Mouse (Mus musculus): ENCODE results near the gene Mknk2. TPM values are rescaled to one million over a fixed set of nuclear protein-coding genes. Genes with fewer than 3 reads are reported as not detected.

Gene Mknk2
- polyA plus RNA-seq, 2 experiments: 93.0 to 108 TPM

DNA sequence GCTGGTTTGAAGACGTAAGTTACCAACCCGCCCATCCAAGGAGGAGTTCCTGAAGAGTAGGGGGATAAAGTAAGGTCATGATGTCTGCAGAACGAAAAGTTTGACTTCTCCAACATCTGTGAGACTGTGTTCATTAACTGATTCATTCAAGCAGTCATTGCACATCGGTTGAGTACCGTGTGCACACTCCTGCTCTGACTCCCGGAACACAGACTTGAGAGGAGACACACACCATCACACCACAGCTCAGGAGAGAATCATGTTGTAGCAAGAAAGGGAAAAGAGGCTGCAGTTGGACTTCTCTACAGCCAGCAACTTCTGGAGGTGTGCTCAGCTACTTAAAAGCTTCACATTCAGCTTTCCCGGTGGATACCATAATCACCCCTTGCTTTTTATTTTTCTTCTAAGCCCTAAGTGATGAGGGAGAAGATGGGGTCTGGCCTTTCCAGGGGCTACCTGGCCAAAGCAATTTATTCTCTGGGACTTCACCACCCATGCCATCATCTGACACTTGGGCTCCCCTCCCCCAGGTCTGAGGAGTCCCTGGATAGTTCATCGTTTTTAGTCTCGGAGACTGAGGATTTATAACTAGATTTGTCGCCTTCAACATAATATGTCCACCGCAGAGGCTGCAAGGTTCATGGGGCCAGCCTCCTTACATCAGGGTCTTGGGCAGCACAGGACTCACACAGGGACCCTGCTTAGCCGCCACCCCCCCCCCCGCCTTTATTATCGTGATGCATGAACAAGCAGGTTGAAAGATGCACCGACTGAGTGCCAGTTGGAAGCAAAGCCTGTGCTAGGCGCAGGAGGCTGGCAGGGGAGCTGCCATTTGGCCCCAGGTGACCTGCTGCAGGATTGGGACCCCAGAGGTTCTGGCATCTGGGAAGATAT is 56.9 kb downstream of the Mknk2 start:
- 0 out of 2 replicates have a peak, but pooled peaks cover 4% of the 10 kb centered on the region for H3K36me3 ChIP-seq (ENCODE audit: control insufficient read depth, insufficient read depth, low read length)
- WGBS: 54% methylated on average over 16 of the region's 16 CpGs
- H3K9ac ChIP-seq (ENCODE audit: low read depth, low read length, severe bottlenecking): peak overlapping the region; percentile 50
- no peak for TF ChIP-seq POLR2A (IDR thresholded peaks at IDR 0.05; ENCODE audit: borderline replicate concordance, extremely low read depth, insufficient read depth, insufficient read length)
- H3K4me3 ChIP-seq (replicated peaks; ENCODE audit: low read length): peak overlapping the region; percentile 85
- DNase-seq (ENCODE audit: low spot score): no peak
- no peak for ATAC-seq (ENCODE audit: low FRiP score, low read depth)
- H3K27me3 ChIP-seq (ENCODE audit: control insufficient read depth, insufficient read depth, low read length): no peaks in the 10 kb centered on the region
- H3K4me2 ChIP-seq (replicated peaks; ENCODE audit: low read depth, low read length, severe bottlenecking): peak overlapping the region; percentile 72
- H3K4me1 ChIP-seq (ENCODE audit: control insufficient read depth, insufficient read depth, low read length): peaks cover 13% of the 10 kb centered on the region
- no peaks in the 10 kb centered on the region for H3K9me3 ChIP-seq (ENCODE audit: control insufficient read depth, low read length)
- H3K27ac ChIP-seq (replicated peaks; ENCODE audit: low read depth, low read length): peak overlapping the region; percentile 86; the same call in 1 of the 2 replicates

- Histone ChIP-seq H3K36me3 (ENCODE audit: control insufficient read depth, insufficient read depth, low read length) (peaks cover 11% of the 10 kb centered on the region; the same call in 1 of the 2 replicates), H3K4me3 (replicated peaks; ENCODE audit: low read length) (no peak overlapping the region), H3K4me1 (ENCODE audit: control insufficient read depth, insufficient read depth, low read length) (peaks cover 13% of the 10 kb centered on the region), H3K27ac (replicated peaks; ENCODE audit: low read depth, low read length) (no peak overlapping the region), H3K9me3 (ENCODE audit: control insufficient read depth, low read length) (no peaks in the 10 kb centered on the region), H3K27me3 (ENCODE audit: control insufficient read depth, insufficient read depth, low read length) (no peaks in the 10 kb centered on the region), H3K9ac (ENCODE audit: low read depth, low read length, severe bottlenecking) (no peak overlapping the region), H3K4me2 (replicated peaks; ENCODE audit: low read depth, low read length, severe bottlenecking) (no peak overlapping the region)
- no peak for TF ChIP-seq POLR2A (IDR thresholded peaks at IDR 0.05; ENCODE audit: borderline replicate concordance, extremely low read depth, insufficient read depth, insufficient read length)
- 85% methylated on average over 9 of the region's 9 CpGs for WGBS
- DNase-seq (ENCODE audit: low spot score) (no peak), ATAC-seq (ENCODE audit: low FRiP score, low read depth) (no peak)
Measured at GRCm38 (mm10) chr10:80620365-80620764, 57.5 kb downstream of the Mknk2 start.

DNA sequence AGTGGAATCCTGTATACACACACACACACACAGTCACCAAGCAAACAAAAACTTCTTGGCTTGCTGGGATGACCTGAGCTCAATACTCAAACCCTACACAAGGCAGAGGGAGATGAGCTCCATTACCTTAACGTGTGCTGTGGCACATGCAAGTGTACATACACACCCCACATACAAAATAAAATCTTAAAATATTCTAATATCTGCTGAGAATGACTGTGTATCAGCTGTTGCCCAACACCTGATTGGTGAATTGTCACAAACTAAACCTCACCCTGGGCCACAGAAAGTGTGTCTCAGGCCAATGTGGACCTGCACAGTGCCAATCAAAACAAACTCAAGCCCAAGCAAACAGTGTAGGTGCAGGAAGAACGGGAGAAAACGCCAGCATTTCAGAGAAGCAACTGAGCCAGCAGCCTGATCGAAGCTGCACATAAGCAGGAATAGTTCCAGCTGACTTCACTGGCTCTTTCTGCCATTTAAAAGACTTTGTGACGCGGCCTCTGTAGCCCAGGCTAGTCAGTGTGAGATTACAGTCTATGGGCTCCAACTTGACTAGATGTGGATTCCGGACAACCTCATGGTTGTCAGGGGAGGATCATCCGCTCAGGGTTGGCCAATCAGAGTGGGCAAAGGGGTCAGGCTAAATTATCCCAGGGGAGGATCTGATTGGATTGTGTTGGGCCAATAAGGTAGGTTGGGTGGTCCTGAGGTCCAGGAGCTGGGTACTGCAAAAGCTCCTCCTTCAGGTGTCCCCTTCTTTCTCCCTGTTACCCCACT is 58.3 kb downstream of the Mknk2 start:
- no peak for ATAC-seq (ENCODE audit: low FRiP score, low read depth)
- no peak for TF ChIP-seq POLR2A (IDR thresholded peaks at IDR 0.05; ENCODE audit: borderline replicate concordance, extremely low read depth, insufficient read depth, insufficient read length)
- no peak overlapping the region for H3K27ac ChIP-seq (replicated peaks; ENCODE audit: low read depth, low read length)

GRCm38 (mm10) chr10:80618181-80618580 is 59.7 kb downstream of the Mknk2 start:
- Histone ChIP-seq H3K4me2 (replicated peaks; ENCODE audit: low read depth, low read length, severe bottlenecking) (no peak overlapping the region), H3K36me3 (ENCODE audit: control insufficient read depth, insufficient read depth, low read length) (peaks cover 31% of the 10 kb centered on the region), H3K9me3 (ENCODE audit: control insufficient read depth, low read length) (no peaks in the 10 kb centered on the region), H3K4me1 (ENCODE audit: control insufficient read depth, insufficient read depth, low read length) (0 out of 2 replicates have a peak, but pooled peaks cover 4% of the 10 kb centered on the region), H3K27me3 (ENCODE audit: control insufficient read depth, insufficient read depth, low read length) (no peaks in the 10 kb centered on the region), H3K9ac (ENCODE audit: low read depth, low read length, severe bottlenecking) (no peak overlapping the region), H3K27ac (replicated peaks; ENCODE audit: low read depth, low read length) (no peak overlapping the region), H3K4me3 (replicated peaks; ENCODE audit: low read length) (no peak overlapping the region)
- 75% methylated on average over 9 of the region's 9 CpGs for WGBS
- ATAC-seq (ENCODE audit: low FRiP score, low read depth) (no peak), DNase-seq (ENCODE audit: low spot score) (no peak)
- TF ChIP-seq POLR2A (IDR thresholded peaks at IDR 0.05; ENCODE audit: borderline replicate concordance, extremely low read depth, insufficient read depth, insufficient read length): no peak

More for the DNA sequence above, 58.3 kb downstream of the Mknk2 start:
- no peak overlapping the region for H3K9ac ChIP-seq (ENCODE audit: low read depth, low read length, severe bottlenecking)
- peaks cover 13% of the 10 kb centered on the region for H3K4me1 ChIP-seq (ENCODE audit: control insufficient read depth, insufficient read depth, low read length)
- no peaks in the 10 kb centered on the region for H3K27me3 ChIP-seq (ENCODE audit: control insufficient read depth, insufficient read depth, low read length)
- H3K36me3 ChIP-seq (ENCODE audit: control insufficient read depth, insufficient read depth, low read length): peaks cover 18% of the 10 kb centered on the region
- WGBS: 30% methylated on average over 8 of the region's 8 CpGs
- H3K4me3 ChIP-seq (replicated peaks; ENCODE audit: low read length): no peak overlapping the region
- peak; percentile 9 for DNase-seq (ENCODE audit: low spot score)
- H3K4me2 ChIP-seq (replicated peaks; ENCODE audit: low read depth, low read length, severe bottlenecking): no peak overlapping the region
- no peaks in the 10 kb centered on the region for H3K9me3 ChIP-seq (ENCODE audit: control insufficient read depth, low read length)

Other genes with a start within 250 kb of the Mknk2 start
- 191 and 260 TPM in 2 replicates for gene Tcf3, start 244.5 kb downstream of the Mknk2 start, polyA plus RNA-seq (2012; rRNA removed)
- 129 and 147 TPM in 2 replicates for gene Tcf3, start 244.5 kb downstream of the Mknk2 start, polyA plus RNA-seq (2014; fragmentation: Nextera tagmentation; extraction: Ambion mirVana)
- 0.01 TPM in 2 replicates for gene Onecut3, start 183.3 kb downstream of the Mknk2 start, polyA plus RNA-seq (2012; rRNA removed)
- gene Onecut3, start 183.3 kb downstream of the Mknk2 start, polyA plus RNA-seq (2014; fragmentation: Nextera tagmentation; extraction: Ambion mirVana): not detected in 2 replicates
- gene Atp8b3, start 139.0 kb downstream of the Mknk2 start, polyA plus RNA-seq (2012; rRNA removed): 0.30 and 0.70 TPM in 2 replicates
- 0.14 and 0.22 TPM in 2 replicates for gene Atp8b3, start 139.0 kb downstream of the Mknk2 start, polyA plus RNA-seq (2014; fragmentation: Nextera tagmentation; extraction: Ambion mirVana)
- gene Rexo1, start 116.6 kb downstream of the Mknk2 start, polyA plus RNA-seq (2012; rRNA removed): 56.4 and 79.5 TPM in 2 replicates
- gene Rexo1, start 116.6 kb downstream of the Mknk2 start, polyA plus RNA-seq (2014; fragmentation: Nextera tagmentation; extraction: Ambion mirVana): 27.9 and 32.4 TPM in 2 replicates
- 18.9 and 26.9 TPM in 2 replicates for gene Klf16, start 100.8 kb downstream of the Mknk2 start, polyA plus RNA-seq (2012; rRNA removed)
- 11.0 and 11.5 TPM in 2 replicates for gene Klf16, start 100.8 kb downstream of the Mknk2 start, polyA plus RNA-seq (2014; fragmentation: Nextera tagmentation; extraction: Ambion mirVana)
- 116 and 173 TPM in 2 replicates for gene Abhd17a, start 87.8 kb downstream of the Mknk2 start, polyA plus RNA-seq (2012; rRNA removed)
- gene Abhd17a, start 87.8 kb downstream of the Mknk2 start, polyA plus RNA-seq (2014; fragmentation: Nextera tagmentation; extraction: Ambion mirVana): 129 and 132 TPM in 2 replicates
- 83.1 and 107 TPM in 2 replicates for gene Scamp4, start 75.2 kb downstream of the Mknk2 start, polyA plus RNA-seq (2012; rRNA removed)
- 91.4 and 104 TPM in 2 replicates for gene Scamp4, start 75.2 kb downstream of the Mknk2 start, polyA plus RNA-seq (2014; fragmentation: Nextera tagmentation; extraction: Ambion mirVana)
- 16.8 and 29.2 TPM in 2 replicates for gene Adat3, start 75.2 kb downstream of the Mknk2 start, polyA plus RNA-seq (2012; rRNA removed)
- gene Adat3, start 75.2 kb downstream of the Mknk2 start, polyA plus RNA-seq (2014; fragmentation: Nextera tagmentation; extraction: Ambion mirVana): 5.6 and 6.4 TPM in 2 replicates
- 5.6 and 6.2 TPM in 2 replicates for gene Gm49322, start 72.1 kb downstream of the Mknk2 start, polyA plus RNA-seq (2012; rRNA removed)
- 2.2 and 2.8 TPM in 2 replicates for gene Gm49322, start 72.1 kb downstream of the Mknk2 start, polyA plus RNA-seq (2014; fragmentation: Nextera tagmentation; extraction: Ambion mirVana)
- gene Csnk1g2, start 55.3 kb downstream of the Mknk2 start, polyA plus RNA-seq (2012; rRNA removed): 253 and 298 TPM in 2 replicates
- gene Csnk1g2, start 55.3 kb downstream of the Mknk2 start, polyA plus RNA-seq (2014; fragmentation: Nextera tagmentation; extraction: Ambion mirVana): 110 and 125 TPM in 2 replicates
- 87.8 and 122 TPM in 2 replicates for gene Btbd2, start 21.0 kb downstream of the Mknk2 start, polyA plus RNA-seq (2012; rRNA removed)
- gene Btbd2, start 21.0 kb downstream of the Mknk2 start, polyA plus RNA-seq (2014; fragmentation: Nextera tagmentation; extraction: Ambion mirVana): 78.0 and 89.1 TPM in 2 replicates
- 33.7 and 42.7 TPM in 2 replicates for gene Mob3a, start 23.9 kb upstream of the Mknk2 start, polyA plus RNA-seq (2012; rRNA removed)
- gene Mob3a, start 23.9 kb upstream of the Mknk2 start, polyA plus RNA-seq (2014; fragmentation: Nextera tagmentation; extraction: Ambion mirVana): 35.9 and 36.5 TPM in 2 replicates
- 64.5 and 66.1 TPM in 2 replicates for gene Izumo4, start 24.1 kb upstream of the Mknk2 start, polyA plus RNA-seq (2012; rRNA removed)
- gene Izumo4, start 24.1 kb upstream of the Mknk2 start, polyA plus RNA-seq (2014; fragmentation: Nextera tagmentation; extraction: Ambion mirVana): 14.4 and 15.9 TPM in 2 replicates
- gene Ap3d1, start 64.2 kb upstream of the Mknk2 start, polyA plus RNA-seq (2012; rRNA removed): 123 and 150 TPM in 2 replicates
- 75.1 and 82.9 TPM in 2 replicates for gene Ap3d1, start 64.2 kb upstream of the Mknk2 start, polyA plus RNA-seq (2014; fragmentation: Nextera tagmentation; extraction: Ambion mirVana)
- gene Dot1l, start 77.1 kb upstream of the Mknk2 start, polyA plus RNA-seq (2012; rRNA removed): 55.1 and 72.2 TPM in 2 replicates
- 22.7 and 25.6 TPM in 2 replicates for gene Dot1l, start 77.1 kb upstream of the Mknk2 start, polyA plus RNA-seq (2014; fragmentation: Nextera tagmentation; extraction: Ambion mirVana)
- gene Sf3a2, start 120.1 kb upstream of the Mknk2 start, polyA plus RNA-seq (2012; rRNA removed): 78.0 and 102 TPM in 2 replicates
- gene Sf3a2, start 120.1 kb upstream of the Mknk2 start, polyA plus RNA-seq (2014; fragmentation: Nextera tagmentation; extraction: Ambion mirVana): 80.6 and 87.6 TPM in 2 replicates
- 109 and 110 TPM in 2 replicates for gene Plekhj1, start 120.5 kb upstream of the Mknk2 start, polyA plus RNA-seq (2012; rRNA removed)
- gene Plekhj1, start 120.5 kb upstream of the Mknk2 start, polyA plus RNA-seq (2014; fragmentation: Nextera tagmentation; extraction: Ambion mirVana): 119 and 121 TPM in 2 replicates
- 1.0 and 1.9 TPM in 2 replicates for gene Amh, start 127.1 kb upstream of the Mknk2 start, polyA plus RNA-seq (2012; rRNA removed)
- gene Amh, start 127.1 kb upstream of the Mknk2 start, polyA plus RNA-seq (2014; fragmentation: Nextera tagmentation; extraction: Ambion mirVana): 0.11 TPM in 1 of 2 replicates, not detected in the other
- gene Jsrp1, start 135.4 kb upstream of the Mknk2 start, polyA plus RNA-seq (2012; rRNA removed): 8.5 and 12.1 TPM in 2 replicates
- gene Jsrp1, start 135.4 kb upstream of the Mknk2 start, polyA plus RNA-seq (2014; fragmentation: Nextera tagmentation; extraction: Ambion mirVana): 5.1 and 6.1 TPM in 2 replicates
- gene Oaz1, start 148.5 kb upstream of the Mknk2 start, polyA plus RNA-seq (2012; rRNA removed): 882 and 1,248 TPM in 2 replicates
- 1,813 and 1,884 TPM in 2 replicates for gene Oaz1, start 148.5 kb upstream of the Mknk2 start, polyA plus RNA-seq (2014; fragmentation: Nextera tagmentation; extraction: Ambion mirVana)
- gene Lingo3, start 165.9 kb upstream of the Mknk2 start, polyA plus RNA-seq (2012; rRNA removed): 0.88 and 1.4 TPM in 2 replicates
- 0.56 and 0.82 TPM in 2 replicates for gene Lingo3, start 165.9 kb upstream of the Mknk2 start, polyA plus RNA-seq (2014; fragmentation: Nextera tagmentation; extraction: Ambion mirVana)
- 366 and 417 TPM in 2 replicates for gene Lsm7, start 177.1 kb upstream of the Mknk2 start, polyA plus RNA-seq (2012; rRNA removed)
- 360 and 371 TPM in 2 replicates for gene Lsm7, start 177.1 kb upstream of the Mknk2 start, polyA plus RNA-seq (2014; fragmentation: Nextera tagmentation; extraction: Ambion mirVana)
- gene Sppl2b, start 177.2 kb upstream of the Mknk2 start, polyA plus RNA-seq (2012; rRNA removed): 86.8 and 128 TPM in 2 replicates
- 40.8 and 41.8 TPM in 2 replicates for gene Sppl2b, start 177.2 kb upstream of the Mknk2 start, polyA plus RNA-seq (2014; fragmentation: Nextera tagmentation; extraction: Ambion mirVana)
- gene Tmprss9, start 193.7 kb upstream of the Mknk2 start, polyA plus RNA-seq (2012; rRNA removed): 0.04 TPM in 1 of 2 replicates, not detected in the other
- 0.10 TPM in 1 of 2 replicates, not detected in the other for gene Tmprss9, start 193.7 kb upstream of the Mknk2 start, polyA plus RNA-seq (2014; fragmentation: Nextera tagmentation; extraction: Ambion mirVana)
- 187 and 229 TPM in 2 replicates for gene Timm13, start 222.9 kb upstream of the Mknk2 start, polyA plus RNA-seq (2012; rRNA removed)
- gene Timm13, start 222.9 kb upstream of the Mknk2 start, polyA plus RNA-seq (2014; fragmentation: Nextera tagmentation; extraction: Ambion mirVana): 330 and 335 TPM in 2 replicates
- 75.9 and 77.5 TPM in 2 replicates for gene Lmnb2, start 240.1 kb upstream of the Mknk2 start, polyA plus RNA-seq (2012; rRNA removed)
- gene Lmnb2, start 240.1 kb upstream of the Mknk2 start, polyA plus RNA-seq (2014; fragmentation: Nextera tagmentation; extraction: Ambion mirVana): 19.1 and 21.5 TPM in 2 replicates